Mouse (Mus musculus): ENCODE results near the gene Folr1.

DNA sequence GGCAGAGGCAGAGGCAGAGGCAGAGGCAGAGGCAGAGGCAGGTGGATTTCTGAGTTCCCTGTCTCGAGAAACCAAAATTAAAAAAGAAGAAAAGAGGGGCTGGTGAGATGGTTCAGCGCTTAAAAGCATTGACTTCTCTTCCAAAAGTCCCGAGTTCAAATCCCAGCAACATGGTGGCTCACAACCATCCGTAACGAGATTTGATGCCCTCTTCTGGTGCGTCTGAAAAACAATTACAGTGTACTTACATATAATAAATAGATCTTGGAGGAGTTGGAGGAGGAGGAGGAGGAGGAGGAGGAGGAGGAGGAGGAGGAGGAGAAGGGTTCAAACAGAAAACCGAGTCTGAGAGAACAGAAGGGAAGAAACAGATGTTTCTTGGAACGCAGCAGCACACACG lies 25.1 kb upstream of the Folr1 start:
- no peak for TF ChIP-seq ZNF384 (IDR thresholded peaks at IDR 0.05; ENCODE audit: low read depth, low read length)
- TF ChIP-seq CHD2 (IDR thresholded peaks at IDR 0.05; ENCODE audit: low read depth, low read length) = no peak
